Mouse (Mus musculus): ENCODE data around the gene P4ha2.

P4ha2 gene

DNA sequence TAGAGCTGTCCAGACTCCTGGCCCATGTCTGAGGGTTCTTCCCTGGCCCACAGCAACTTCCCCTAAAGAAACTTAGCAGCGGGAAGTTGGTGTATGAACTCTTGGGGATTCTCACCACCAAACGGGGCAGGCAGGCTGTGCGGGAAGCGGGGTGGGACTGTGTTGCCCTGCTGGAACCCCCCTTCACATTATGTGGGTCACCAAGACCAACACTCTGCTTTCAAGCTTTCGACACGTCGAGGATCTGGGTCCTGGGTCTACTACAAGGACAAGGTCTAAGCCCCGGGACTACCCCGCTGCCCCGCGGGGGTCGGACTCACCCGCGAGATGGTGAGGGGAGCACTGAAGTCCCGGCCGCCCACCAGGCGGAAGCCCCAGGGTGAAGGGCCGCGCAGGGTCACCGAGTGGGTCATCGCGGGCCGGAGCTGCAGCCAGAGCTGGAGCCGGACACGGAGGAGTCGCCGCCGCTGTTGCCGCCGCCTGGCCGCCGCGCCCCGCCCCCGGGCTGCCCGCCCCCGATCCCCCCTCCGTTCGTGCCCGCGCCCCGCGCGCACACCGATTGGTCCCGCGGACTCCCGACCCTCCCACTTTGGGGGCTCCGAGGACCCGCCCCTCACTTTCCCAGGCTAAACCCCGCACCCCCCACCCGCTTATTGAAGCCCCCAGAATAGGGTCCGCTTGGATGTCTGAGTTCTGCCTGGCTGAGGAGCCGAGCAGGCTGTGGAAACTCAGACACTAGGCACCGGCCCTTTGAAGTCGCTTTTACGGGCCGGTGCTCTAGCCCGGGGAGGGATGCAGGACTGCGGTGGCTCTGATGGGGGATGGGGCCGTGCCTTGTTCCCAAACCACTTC lies 31.1 kb upstream of the P4ha2 start, which contains the start of gene Pdlim4:
Gene Pdlim4 (minus strand): TSS at position 495 of the 852 bp plus-strand sequence.
- peak; percentile 86 for DNase-seq (ENCODE audit: low read depth, low spot score)

DNA sequence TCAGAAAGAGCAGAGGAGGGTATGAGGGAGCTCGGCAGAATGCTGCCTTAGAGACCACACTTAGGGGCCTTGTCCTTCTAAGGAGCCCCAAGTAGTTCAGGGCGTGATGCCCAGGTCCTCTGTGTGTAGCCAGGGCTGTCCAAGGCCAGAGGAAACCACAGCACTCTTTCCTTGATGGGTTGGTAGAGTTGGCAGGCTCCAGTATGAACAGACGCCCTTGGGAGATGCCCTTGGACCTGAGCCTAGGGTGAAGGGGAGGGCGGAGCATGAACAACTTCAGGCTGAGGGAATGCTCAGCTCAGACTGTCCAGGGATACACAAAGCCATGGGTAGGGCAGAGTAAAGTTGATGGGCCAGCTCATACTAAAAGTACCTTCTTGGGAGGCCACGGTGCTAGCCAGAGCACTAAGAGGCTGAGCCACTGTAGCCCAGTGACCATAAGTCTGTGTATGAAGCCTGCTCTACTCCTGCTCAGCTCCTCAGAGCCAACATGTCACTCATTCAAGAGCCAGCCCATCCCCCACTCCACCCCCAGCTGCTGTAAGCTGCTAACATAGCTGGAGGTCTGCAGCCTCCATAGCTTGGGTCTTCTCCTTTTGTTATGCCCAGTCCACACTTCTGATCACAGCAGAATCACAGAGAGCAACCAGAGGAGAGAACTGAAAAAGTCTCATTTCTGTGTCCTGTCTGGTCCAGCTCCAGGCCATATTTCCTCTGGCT lies 28.0 kb upstream of the P4ha2 start:
- DNase-seq (ENCODE audit: low read depth, low spot score): no peak

- no peak for DNase-seq (ENCODE audit: low read depth, low spot score)
Measured at GRCm38 (mm10) chr11:54073291-54073690, 26.6 kb upstream of the P4ha2 start.

GRCm38 (mm10) chr11:54075353-54075752 lies 24.5 kb upstream of the P4ha2 start:
- DNase-seq (ENCODE audit: low read depth, low spot score): no peak

- DNase-seq (ENCODE audit: low read depth, low spot score): no peak
Measured at GRCm38 (mm10) chr11:54076101-54076500, 23.8 kb upstream of the P4ha2 start.

DNA sequence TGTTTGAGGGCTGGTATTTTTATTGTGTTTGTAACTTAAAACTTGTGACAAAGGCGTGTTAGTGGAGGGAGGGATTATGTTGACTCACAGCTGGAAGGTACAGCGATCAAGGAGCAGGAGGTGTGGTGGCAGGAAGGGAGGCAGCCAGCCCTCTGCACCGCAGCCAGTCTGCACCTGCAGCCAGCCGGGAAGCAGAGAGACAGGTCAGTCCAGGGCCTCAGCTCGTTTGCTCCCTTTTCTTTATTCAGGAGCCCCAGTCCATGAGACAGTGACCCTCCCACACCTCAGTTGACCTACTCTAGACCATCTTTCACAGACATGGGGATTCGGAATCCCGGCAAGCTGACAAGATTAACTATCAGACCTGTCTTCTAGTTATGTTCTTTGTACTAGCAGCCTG lies 19.5 kb upstream of the P4ha2 start:
- DNase-seq (ENCODE audit: low read depth, low spot score): no peak

- no peak for DNase-seq (ENCODE audit: low read depth, low spot score)
Measured at GRCm38 (mm10) chr11:54082725-54083124, 17.2 kb upstream of the P4ha2 start.

DNA sequence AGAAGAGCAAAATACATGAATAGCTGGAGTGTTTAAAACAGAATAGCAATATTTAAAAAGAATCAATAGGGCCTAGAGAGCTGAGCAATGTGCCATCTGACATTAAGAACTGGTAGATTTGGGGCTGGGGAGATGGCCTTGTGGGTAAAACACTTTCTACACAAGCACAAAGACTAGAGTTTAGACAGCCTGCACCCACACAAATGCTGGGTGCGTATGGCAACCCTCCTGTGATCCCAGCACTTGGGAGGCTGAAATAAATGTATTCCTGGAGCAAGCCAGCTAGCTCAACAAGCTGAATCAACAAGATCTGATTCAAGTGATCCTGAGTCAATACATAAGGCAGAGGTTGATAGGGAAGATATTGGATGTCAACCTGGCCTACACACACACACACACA lies 14.9 kb upstream of the P4ha2 start:
- no peak for DNase-seq (ENCODE audit: low read depth, low spot score)

DNA sequence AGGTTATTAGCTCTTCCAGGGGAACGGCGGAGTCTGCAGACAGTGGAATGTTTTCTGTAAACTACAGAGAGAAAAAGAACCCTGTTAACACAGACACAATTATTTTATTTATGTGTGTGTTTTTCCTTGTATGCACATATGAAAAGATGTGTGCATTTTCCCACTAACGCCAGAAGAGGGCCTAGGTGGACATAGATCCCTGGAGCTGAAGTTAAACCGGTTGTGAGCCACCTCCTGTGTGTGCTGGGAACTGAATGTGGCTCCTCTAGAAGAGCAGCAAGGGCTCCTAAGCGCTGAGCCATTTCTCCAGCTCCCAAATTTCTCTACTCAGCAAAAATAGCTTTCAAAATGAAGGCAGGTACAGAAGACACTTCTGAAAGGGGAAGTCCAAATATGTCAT lies 14.1 kb upstream of the P4ha2 start:
- no peak for DNase-seq (ENCODE audit: low read depth, low spot score)

DNA sequence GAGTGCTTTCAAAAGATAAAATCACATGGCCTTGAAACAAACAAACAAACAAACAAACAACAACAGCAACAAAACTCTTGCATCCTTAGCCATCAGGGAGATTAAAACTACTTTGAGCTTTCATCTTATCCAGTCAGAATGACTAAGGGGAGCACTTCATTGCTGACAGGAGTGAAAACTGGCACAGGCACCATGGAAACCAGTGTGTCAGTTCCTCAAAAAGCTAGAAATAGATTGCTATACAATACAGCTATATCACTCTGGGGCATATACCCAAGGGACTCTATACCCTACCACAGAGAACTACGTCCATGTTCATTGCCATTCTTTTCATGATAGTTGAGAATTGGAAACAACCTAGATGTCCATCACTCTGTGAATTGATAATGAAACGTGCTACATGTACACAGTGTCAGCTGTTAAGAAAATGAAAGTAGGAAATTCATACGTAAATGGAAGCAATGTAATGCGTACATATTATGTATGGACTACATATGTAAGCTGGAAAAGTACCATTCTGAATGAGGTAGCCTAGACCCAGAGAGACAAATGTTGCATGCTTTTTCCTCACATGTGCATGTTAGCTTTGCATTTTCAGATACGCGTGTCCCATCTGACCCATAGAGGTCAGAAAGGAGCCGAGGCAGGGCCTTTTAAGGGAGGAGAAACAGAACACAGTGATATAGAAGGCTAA lies 11.5 kb upstream of the P4ha2 start:
- DNase-seq (ENCODE audit: low read depth, low spot score): no peak

GRCm38 (mm10) chr11:54088947-54089317 lies 11.0 kb upstream of the P4ha2 start:
- no peak for DNase-seq (ENCODE audit: low read depth, low spot score)

DNA sequence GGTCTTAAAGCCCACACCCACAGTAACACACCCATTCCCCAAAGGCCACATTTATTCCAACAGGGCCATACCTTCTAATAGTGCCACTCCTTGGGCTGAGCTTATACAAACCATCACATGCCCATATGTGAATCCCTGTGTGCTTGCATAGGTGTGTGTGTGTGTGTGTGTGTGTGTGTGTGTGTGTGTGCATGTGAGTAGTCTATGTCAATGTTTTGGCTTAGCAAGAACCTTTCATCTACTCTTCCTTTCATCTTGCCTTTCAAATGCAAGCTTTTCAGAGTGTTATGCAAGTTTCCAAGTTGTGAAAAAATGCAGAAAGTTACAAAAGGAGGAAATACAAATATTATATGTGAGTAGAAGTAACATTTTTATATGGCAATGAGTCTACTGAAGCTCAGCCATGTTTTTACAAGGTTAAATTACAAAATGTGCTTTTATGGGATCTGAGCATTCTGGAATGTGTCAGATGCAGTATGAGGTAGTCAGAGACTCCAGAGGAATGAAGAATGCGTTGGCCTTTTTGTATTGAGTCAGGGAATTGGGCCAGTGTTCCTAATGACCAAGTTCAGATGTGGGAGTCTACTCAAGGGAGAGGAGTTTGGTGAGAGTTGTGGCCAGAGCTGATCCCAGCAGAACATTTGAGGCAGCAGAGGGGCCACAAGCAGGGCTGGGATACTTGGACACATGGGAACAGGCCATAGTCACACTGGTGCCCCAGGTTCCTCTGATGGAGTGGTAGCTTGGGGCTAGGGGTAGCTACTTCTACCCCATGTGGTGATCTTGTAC lies 9.6 kb upstream of the P4ha2 start:
- DNase-seq (ENCODE audit: low read depth, low spot score): no peak

GRCm38 (mm10) chr11:54091726-54092125 lies 8.2 kb upstream of the P4ha2 start:
- no peak for DNase-seq (ENCODE audit: low read depth, low spot score)

- DNase-seq (ENCODE audit: low read depth, low spot score): no peak
Measured at GRCm38 (mm10) chr11:54092188-54092587, 7.7 kb upstream of the P4ha2 start.

DNA sequence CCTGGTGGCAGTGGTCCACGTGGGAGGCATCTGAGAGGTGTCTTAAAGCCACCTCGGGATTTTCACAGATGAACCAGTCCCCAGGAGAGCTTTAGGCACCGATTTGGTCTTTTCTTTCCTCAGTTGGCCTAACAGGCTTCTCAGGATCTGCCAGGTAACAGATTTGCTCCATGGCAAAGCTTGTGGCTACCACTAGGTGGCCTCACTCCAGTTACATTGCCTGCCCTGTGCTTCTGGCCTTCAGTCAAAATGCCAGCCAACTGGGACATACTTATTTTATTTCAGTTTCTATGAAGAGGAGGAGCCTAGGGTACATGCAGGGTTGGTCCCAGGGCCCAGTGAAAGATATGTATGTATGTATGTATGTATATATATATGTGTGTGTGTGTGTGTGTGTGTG lies 6.9 kb upstream of the P4ha2 start:
- peak; percentile 54 for DNase-seq (ENCODE audit: low read depth, low spot score)

- DNase-seq (ENCODE audit: low read depth, low spot score): peak; percentile 67
Measured at GRCm38 (mm10) chr11:54100692-54101591, 1.0 kb downstream of the P4ha2 start.

- no peak for DNase-seq (ENCODE audit: low read depth, low spot score)
Measured at GRCm38 (mm10) chr11:54101701-54102100, 1.8 kb downstream of the P4ha2 start.

GRCm38 (mm10) chr11:54102706-54103449 lies 3.0 kb downstream of the P4ha2 start:
- DNase-seq (ENCODE audit: low read depth, low spot score): no peak

DNA sequence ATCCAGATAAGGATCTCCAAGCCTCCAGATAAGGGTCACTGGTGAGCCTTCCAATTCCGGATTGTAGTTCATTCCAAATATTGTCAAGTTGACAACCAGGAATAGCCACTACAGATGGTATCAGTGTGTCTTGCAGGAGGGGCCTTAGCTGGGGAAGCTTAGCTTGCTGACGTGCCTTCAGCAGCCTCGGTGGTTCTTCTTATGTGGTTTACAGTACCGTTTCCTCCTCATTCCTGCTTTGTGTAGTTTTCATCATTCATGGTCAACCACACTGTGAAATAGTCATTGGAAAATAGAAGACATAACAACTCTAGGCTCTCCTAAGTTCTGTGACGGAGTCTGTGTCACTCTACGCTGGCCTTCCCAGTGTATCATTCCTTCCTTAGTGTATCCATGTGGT lies 5.1 kb downstream of the P4ha2 start:
- DNase-seq (ENCODE audit: low read depth, low spot score): no peak

DNA sequence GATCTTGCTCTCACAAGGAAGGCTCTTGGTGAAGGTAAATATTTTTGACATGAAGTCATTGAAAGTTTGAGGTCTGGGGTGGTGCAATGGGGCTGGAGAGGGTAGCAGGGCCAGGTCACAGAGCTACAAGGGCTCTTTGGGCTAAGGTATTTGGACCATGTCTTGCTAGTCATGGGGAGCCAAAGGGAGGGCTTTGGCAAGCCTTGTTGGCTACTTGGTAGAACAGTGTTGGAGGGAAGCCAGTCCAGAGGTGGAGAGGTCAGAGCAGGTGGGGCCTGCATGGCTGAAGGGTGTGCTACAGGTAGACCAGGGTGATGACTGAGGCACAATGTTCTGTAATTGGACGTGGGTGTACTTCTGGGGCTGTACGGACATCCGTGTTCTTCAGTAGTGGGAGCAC lies 6.8 kb downstream of the P4ha2 start:
- no peak for DNase-seq (ENCODE audit: low read depth, low spot score)

All from forelimb bud, embryonic 11.5 days (tissue).